Mouse (Mus musculus): ENCODE data around the gene Cnot9.
"Not testable (repeated sequence)": the region's sequence is repeated elsewhere in the genome, so short reads cannot be mapped to it uniquely, and the experiment has no call there.

Cnot9 gene

DNA sequence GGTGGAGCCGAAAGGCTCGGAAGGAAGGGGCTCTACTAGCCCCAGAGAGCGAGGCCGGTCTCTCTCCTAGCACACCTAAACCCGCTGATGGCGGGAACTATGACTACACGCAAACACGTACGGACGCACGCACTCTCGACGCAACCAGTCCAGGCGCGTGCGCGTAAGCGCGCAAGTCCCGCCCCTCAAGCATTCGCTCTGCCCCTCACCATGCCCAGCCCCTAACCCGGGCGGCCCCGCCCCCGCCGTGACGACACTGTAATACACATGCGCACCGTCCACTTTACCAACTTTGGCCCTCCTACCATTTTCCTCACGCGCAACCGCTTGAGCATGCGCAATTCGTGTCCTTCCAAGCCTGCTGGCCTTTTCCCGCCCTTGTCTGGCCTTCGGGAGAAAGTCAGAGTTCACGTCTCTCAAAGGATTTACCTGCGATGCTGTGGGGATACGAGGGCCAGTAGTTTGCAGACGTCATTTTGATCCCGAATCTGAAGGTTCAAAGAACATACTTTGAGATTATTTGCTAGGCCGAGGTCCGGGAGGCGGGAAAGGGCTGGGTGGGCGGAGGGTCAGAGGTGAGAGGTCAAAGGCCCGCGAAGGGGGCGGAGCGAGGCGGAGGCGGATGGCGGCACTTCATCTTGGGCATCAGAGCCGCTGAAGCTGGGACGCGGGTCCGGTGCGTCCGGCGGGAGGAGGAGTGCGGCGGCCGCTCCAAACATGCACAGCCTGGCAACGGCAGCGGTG is at the start of gene Cnot9:
Cnot9 (plus strand) TSS at position 338 of the 744 bp plus-strand sequence.
- DNase-seq (ENCODE audit: low read depth in 1 of 2, low spot score in 2 of 2): peak; percentile 99 to 100

DNA sequence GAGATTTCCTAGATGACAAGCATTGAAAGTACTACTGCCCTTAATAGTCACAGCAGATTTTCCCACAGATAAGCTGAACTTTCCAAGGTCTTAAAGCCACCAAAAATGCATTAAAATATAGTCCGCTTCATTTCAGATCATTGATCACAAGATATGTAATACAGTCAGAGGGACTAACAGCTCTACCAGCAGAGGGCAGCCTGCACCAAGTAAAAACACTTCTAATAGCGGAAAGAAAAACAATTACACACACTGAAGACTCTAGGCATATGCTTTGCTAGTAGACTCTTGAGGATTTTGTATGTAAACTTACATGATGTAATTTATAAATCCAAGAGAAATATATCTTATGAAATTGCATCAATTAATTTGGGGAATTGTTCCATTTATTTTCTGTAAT is 45.6 kb upstream of the Cnot9 start:
- DNase-seq (ENCODE audit: low read depth in 1 of 2, low spot score in 2 of 2): no peak

DNA sequence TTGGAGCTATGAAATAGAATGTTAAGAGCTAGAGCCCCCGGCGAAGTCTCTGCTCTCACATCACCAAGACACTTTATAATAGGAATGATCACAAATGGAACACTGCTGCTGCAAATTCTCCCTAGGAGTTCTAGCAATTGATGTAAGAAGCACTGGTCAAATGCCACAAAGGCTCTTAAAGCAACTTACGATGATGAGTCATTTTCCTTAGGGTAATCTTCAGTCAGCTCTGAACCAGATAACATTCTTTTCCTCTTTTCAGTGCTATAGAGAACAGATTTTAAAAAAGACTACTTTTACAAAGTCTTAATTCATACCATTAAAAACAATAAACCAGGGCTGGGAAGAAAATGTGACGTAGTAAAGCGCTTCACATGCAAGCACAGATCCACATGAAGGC is 20.1 kb upstream of the Cnot9 start:
- DNase-seq (ENCODE audit: low read depth in 1 of 2, low spot score in 2 of 2): no peak

- DNase-seq (ENCODE audit: low read depth in 1 of 2, low spot score in 2 of 2): no peak
Observed at GRCm38 (mm10) chr1:74501106-74501505, 4.8 kb upstream of the Cnot9 start.

DNA sequence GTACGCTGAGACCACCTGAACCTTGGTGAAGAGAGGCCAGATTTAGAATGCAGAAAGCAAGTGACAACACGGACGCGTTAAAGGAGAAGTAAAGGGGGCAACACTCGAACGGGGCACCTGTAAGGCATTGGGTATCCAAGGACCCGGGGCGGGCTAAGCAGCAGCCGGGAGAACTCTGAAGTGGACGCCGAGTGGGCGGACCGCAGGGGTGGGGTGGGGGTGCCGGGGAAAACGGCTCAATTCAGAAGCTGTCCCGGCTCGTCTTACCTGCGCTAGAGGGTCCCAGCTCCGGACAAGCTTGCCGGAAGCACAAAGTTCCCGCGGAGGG is 501 bp upstream of the Cnot9 start:
- no peak for DNase-seq (ENCODE audit: low read depth in 1 of 2, low spot score in 2 of 2)

DNA sequence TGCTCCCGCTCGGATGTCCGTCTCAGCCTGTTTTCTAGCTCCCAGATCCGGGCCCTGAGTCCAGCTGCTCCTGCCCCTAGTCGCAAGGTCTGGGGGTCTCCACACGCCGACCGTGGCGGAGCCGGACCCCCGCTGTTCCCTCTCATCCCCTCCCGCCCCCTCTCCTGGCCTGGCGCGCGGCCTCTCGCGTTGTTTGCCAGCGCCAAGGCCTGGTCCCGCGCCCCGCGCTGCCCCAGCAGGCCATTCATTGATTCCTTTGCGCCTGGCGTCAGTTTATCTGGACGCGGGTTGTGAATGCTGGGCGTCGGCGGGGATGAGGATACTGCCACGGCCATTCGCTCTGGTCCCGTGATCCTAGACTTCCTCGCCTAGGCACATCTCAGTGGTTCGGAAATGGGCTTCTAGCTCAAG is 618 bp downstream of the Cnot9 start:
- DNase-seq (ENCODE audit: low read depth in 1 of 2, low spot score in 2 of 2): peak in 1 of 2 experiments; percentile 6

- DNase-seq (ENCODE audit: low read depth in 1 of 2, low spot score in 2 of 2): no peak
Observed at GRCm38 (mm10) chr1:74507780-74508179, 1.9 kb downstream of the Cnot9 start.

GRCm38 (mm10) chr1:74511306-74511705 is 5.4 kb downstream of the Cnot9 start:
- DNase-seq (ENCODE audit: low read depth in 1 of 2, low spot score in 2 of 2): no peak

DNA sequence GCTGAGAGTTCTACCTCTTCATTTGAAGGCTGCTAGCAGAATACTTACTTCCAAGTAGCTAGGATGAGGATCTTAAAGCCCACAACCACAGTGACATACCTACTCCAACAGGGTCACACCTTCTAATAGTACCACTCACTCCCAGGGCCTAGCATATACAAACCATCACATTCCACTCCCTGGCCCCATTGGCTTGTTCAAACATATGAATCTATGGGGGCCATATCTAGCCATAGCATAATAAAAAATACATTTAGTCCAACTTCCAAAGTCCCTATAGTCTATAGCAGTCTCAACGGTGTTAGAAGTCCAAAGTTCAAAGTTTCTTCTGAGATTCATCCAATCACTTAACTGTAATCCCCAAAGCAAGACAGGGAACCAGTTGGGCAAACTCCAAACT is 7.1 kb downstream of the Cnot9 start:
- DNase-seq (ENCODE audit: low read depth in 1 of 2, low spot score in 2 of 2): not testable (repeated sequence)

- no peak for DNase-seq (ENCODE audit: low read depth in 1 of 2, low spot score in 2 of 2)
Observed at GRCm38 (mm10) chr1:74519875-74520274, 14.0 kb downstream of the Cnot9 start.

DNA sequence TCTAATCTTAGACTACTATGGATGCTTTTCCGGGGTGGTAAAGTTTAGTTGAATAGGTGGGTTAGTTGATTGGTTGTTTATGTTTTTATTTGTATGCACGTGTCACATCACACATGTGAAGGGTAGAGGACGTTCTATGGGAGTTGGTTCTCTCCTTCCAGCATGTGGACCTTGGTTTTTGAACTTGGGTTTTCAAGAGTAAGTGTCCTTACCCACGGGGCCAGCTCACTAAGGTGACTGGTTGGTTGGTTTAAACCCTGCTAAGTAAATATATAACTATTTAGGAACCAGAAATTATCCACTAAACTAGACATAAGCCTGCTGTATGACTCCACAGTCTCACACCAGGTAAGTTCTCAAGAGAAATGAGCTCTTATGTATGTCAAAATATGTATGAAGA is 18.9 kb downstream of the Cnot9 start:
- DNase-seq (ENCODE audit: low read depth in 1 of 2, low spot score in 2 of 2): no peak

DNA sequence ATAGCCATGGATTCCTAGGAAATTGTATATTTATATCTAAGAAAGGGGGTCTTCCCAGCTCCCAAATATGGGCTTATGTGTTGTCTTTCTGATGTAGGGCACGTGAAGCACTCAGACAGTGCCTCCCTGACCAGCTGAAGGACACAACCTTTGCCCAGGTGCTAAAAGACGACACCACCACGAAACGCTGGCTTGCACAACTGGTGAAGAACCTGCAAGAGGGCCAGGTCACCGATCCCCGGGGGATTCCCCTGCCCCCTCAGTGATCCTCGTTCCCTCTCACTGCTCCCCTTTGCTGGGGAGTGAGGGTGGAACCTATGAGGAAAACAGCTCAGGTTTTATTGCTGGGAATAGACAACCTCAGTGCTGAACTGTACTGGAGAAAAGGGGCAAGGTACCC is 22.7 kb downstream of the Cnot9 start:
- no peak for DNase-seq (ENCODE audit: low read depth in 1 of 2, low spot score in 2 of 2)

- no peak for DNase-seq (ENCODE audit: low read depth in 1 of 2, low spot score in 2 of 2)
Observed at GRCm38 (mm10) chr1:74538650-74539049, 32.8 kb downstream of the Cnot9 start.

- DNase-seq (ENCODE audit: low read depth in 1 of 2, low spot score in 2 of 2): no peak
Observed at GRCm38 (mm10) chr1:74542451-74542961, 36.6 kb downstream of the Cnot9 start, which contains the start of gene Plcd4. Gene Plcd4 (plus strand): TSS chr1:74542888.

DNA sequence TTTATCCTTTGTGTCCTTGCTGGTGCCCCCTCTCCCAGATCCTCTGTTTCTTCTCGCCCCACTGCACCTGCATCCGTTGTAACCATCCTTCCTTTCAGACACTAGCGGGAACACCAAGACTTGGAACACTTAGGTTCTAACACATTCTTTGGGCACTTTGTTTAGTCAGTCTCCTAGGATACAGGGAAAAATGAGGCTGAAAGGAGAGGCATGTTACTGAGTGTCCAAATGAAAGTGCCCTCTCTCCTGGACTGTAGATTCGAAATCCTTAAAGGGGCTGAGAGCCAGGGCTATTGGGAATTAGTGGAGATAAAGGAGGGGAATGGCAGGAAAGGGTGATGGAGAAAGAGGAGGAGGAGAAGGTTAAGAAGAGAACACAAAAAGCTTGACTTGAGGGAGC is 38.3 kb downstream of the Cnot9 start, which contains the start of gene Usp37:
Usp37 (minus strand) TSS at position 101 of the 400 bp plus-strand sequence.
- DNase-seq (ENCODE audit: low read depth in 1 of 2, low spot score in 2 of 2): no peak

- DNase-seq (ENCODE audit: low read depth in 1 of 2, low spot score in 2 of 2): no peak
Observed at GRCm38 (mm10) chr1:74559061-74559460, 53.2 kb downstream of the Cnot9 start.

DNA sequence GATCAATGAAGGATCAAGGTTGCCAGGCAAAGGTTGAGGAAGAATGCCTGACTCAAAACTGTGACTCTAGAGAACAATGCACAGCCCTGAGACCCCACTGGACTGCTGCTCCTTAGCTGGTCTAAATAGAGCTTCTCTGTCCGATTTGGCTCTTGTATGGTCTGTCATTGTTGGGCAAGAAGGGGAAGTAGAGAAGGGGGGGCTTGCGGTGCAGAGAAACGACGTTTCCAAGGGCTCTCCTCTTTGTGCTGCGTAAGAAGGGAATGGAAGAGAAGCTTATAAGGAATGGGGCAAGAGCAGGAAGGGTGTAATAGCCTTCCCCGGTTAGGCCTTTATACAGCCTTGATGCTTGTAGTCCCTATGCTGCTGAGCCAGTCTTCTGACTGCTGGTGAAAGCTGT is 60.0 kb downstream of the Cnot9 start:
- DNase-seq (ENCODE audit: low read depth in 1 of 2, low spot score in 2 of 2): no peak

DNA sequence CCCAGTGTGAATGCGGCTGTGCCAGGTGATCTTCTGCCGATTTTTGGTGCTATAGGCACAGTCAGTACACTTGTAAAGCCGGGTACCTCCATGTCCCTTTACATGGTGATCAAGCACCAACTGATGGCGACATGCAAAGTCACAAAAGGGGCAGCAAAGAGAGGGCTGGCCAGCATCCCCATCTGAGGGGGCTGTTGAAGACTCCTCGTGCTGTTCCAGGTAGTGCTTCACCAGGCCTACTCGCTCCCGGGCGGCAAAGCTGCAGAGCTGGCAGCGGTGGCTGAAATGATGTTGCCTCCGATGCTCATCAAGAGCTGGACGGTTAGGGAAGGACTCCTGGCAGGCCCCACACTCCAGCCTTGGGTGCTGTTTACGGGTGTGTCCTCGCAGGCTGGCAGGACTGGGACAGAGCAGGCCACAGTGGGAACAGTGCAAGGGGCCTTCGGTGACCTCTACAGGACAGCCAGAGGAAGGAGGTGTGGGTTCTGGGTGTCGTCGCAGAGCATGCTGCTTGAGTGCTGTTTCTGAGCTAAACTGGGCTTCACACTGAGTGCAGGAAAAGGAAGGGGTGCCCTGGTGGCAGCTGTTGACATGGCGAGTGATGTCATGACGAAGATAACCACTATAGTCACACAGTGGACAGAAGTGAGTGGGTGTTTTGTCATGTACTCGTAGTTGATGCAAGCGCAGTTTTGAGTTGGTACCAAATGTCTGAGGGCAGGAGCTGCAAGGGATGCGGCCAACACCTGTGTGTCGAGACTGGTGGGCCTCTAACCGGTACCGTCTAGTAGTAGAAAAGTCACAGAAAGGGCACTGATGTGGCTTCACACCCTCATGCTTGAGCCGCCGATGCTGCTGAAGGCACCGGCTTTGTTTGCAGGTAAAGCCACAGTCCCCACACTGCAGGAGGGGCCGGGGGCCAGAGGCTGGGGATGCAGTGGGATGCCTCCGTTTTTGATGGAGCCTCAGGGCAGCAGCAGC is 64.2 kb downstream of the Cnot9 start:
- no peak for DNase-seq (ENCODE audit: low read depth in 1 of 2, low spot score in 2 of 2)
